Mouse (Mus musculus): ENCODE measurements at regions not wholly inside any gene's neighbourhood (a gene's known extent, or its start where the extent isn't known, plus 50 kb on each side); places are given as distances from the start of the nearest gene placed in this dataset.

DNA sequence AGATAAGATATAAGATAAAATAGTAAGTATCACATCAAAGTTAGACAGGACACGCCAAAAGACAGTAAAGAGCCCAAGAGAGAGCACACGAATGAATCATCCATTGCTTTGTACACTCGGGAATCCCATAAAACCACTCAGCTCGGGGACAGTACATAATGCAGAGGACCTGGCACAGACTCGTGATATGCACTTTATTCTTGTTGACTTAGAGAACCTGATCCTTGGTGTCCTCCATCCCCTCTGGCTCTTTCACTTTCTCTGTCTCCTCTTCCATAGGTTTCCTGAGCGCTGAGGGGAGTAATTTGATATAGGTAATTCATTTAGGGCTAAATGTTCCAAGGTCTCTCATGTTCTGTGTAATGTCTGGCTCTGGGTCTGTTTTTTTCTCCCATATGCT lies 83.3 kb upstream of the Mtap start:
- TF ChIP-seq EP300 (IDR thresholded peaks at IDR 0.05; ENCODE audit: low read depth), result no peak
- no peak for TF ChIP-seq CTCF (IDR thresholded peaks at IDR 0.05; ENCODE audit: low read depth)
- no peaks in the 10 kb centered on the region for H3K36me3 ChIP-seq (replicated peaks; ENCODE audit: control insufficient read depth, insufficient read depth, low read depth)
- no peak overlapping the region for H3K4me3 ChIP-seq (ENCODE audit: insufficient read depth in 1 of 2, low read depth in 2 of 2, low read length in 2 of 2)
- H3K4me1 ChIP-seq (replicated peaks; ENCODE audit: control insufficient read depth in 2 of 2, insufficient read depth in 2 of 2, low read length in 1 of 2), result peaks cover 0 to 4% of the 10 kb centered on the region in 2 experiments; a peak in 1 of 4 replicates
- no peak for ATAC-seq (ENCODE audit: insufficient read depth)
- H3K27me3 ChIP-seq (ENCODE audit: control insufficient read depth, insufficient read depth, low read length), result no peaks in the 10 kb centered on the region
- no peak overlapping the region for H3K4me2 ChIP-seq (ENCODE audit: low read depth)
- 50% methylated on average over 6 of the region's 6 CpGs for WGBS (ENCODE audit: insufficient replicate concordance)
- H3K9me3 ChIP-seq (ENCODE audit: control insufficient read depth, low read length), result no peaks in the 10 kb centered on the region
- no peak for DNase-seq (ENCODE audit: low read depth in 3 of 3, low spot score in 3 of 3)
- H3K9ac ChIP-seq (replicated peaks), result no peak overlapping the region
- no peak overlapping the region for H3K27ac ChIP-seq

DNA sequence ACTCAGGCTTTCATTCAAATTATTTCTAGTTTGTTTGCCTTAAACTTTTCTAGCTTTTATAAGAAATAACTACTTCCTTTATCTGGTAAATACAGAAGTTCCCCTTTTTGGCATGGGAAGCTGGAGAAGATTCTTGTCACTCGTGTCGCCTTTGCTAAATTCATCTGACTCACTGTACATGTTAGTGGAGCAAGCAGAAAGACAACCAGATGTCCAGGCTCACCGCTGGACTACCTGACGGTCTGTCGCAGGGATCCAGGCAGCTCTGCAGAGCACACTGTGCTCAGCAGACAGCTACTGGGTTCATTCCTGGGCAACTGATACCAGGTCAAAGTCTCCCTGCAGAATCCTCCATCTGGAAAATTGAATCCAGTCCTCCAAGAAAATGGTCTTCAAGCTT lies 85.0 kb upstream of the Mtap start:
- H3K9me3 ChIP-seq (ENCODE audit: control insufficient read depth, low read length), result no peaks in the 10 kb centered on the region
- no peak overlapping the region for H3K27ac ChIP-seq
- no peak overlapping the region for H3K4me3 ChIP-seq (ENCODE audit: insufficient read depth in 1 of 2, low read depth in 2 of 2, low read length in 2 of 2)
- peaks cover 0 to 2% of the 10 kb centered on the region in 2 experiments; a peak in 1 of 4 replicates for H3K4me1 ChIP-seq (replicated peaks; ENCODE audit: control insufficient read depth in 2 of 2, insufficient read depth in 2 of 2, low read length in 1 of 2)
- H3K36me3 ChIP-seq (replicated peaks; ENCODE audit: control insufficient read depth, insufficient read depth, low read depth), result no peaks in the 10 kb centered on the region
- DNase-seq (ENCODE audit: low read depth in 3 of 3, low spot score in 3 of 3) (no peak), ATAC-seq (ENCODE audit: insufficient read depth) (no peak)
- WGBS (ENCODE audit: insufficient replicate concordance), result 13% methylated on average over 5 of the region's 5 CpGs
- no peak overlapping the region for H3K4me2 ChIP-seq (ENCODE audit: low read depth)
- H3K27me3 ChIP-seq (ENCODE audit: control insufficient read depth, insufficient read depth, low read length), result no peaks in the 10 kb centered on the region
- H3K9ac ChIP-seq (replicated peaks), result no peak overlapping the region
- no peak for TF ChIP-seq EP300 (IDR thresholded peaks at IDR 0.05; ENCODE audit: low read depth)
- TF ChIP-seq CTCF (IDR thresholded peaks at IDR 0.05; ENCODE audit: low read depth), result no peak

DNA sequence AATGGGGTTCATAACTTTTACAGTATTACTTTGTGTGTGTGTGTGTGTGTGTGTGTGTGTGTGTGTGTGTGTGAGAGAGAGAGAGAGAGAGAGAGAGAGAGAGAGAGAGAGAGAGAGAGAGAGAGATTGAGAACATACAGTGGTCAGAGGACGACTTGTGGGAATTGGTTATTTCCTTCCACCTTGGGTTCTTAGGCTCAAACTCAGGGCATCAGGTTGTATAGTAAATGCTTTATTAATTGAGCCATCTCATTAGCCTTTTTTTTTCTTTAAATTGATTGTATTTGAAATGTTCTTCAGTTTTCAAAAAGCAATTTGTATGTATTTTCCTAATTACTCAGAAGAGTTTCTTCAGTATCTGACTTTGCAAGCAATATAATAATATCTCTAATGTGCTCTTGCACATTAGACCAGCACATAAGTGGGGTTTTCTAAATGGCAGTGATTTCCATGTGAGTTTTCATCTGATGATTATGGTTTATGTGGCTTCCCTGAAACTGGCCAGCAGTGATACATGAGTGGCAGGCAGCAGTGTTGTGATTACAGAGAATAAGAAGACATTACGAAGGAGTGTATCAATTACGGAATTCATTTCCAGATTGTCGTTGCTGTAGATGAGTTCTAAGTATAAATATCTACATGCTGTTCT lies 86.2 kb upstream of the Mtap start:
- H3K4me3 ChIP-seq (ENCODE audit: insufficient read depth in 1 of 2, low read depth in 2 of 2, low read length in 2 of 2), result no peak overlapping the region
- no peaks in the 10 kb centered on the region for H3K27me3 ChIP-seq (ENCODE audit: control insufficient read depth, insufficient read depth, low read length)
- no peak overlapping the region for H3K9ac ChIP-seq (replicated peaks)
- TF ChIP-seq CTCF (IDR thresholded peaks at IDR 0.05; ENCODE audit: low read depth) (no peak), EP300 (IDR thresholded peaks at IDR 0.05; ENCODE audit: low read depth) (no peak)
- no peak overlapping the region for H3K4me2 ChIP-seq (ENCODE audit: low read depth)
- 44% methylated on average over 4 of the region's 4 CpGs for WGBS (ENCODE audit: insufficient replicate concordance)
- H3K36me3 ChIP-seq (replicated peaks; ENCODE audit: control insufficient read depth, insufficient read depth, low read depth), result no peaks in the 10 kb centered on the region
- DNase-seq (ENCODE audit: low read depth in 3 of 3, low spot score in 3 of 3), result no peak
- no peaks in the 10 kb centered on the region for H3K9me3 ChIP-seq (ENCODE audit: control insufficient read depth, low read length)
- no peak for ATAC-seq (ENCODE audit: insufficient read depth)
- H3K27ac ChIP-seq, result no peak overlapping the region
- no peaks in the 10 kb centered on the region for H3K4me1 ChIP-seq (replicated peaks; ENCODE audit: control insufficient read depth in 2 of 2, insufficient read depth in 2 of 2, low read length in 1 of 2)

DNA sequence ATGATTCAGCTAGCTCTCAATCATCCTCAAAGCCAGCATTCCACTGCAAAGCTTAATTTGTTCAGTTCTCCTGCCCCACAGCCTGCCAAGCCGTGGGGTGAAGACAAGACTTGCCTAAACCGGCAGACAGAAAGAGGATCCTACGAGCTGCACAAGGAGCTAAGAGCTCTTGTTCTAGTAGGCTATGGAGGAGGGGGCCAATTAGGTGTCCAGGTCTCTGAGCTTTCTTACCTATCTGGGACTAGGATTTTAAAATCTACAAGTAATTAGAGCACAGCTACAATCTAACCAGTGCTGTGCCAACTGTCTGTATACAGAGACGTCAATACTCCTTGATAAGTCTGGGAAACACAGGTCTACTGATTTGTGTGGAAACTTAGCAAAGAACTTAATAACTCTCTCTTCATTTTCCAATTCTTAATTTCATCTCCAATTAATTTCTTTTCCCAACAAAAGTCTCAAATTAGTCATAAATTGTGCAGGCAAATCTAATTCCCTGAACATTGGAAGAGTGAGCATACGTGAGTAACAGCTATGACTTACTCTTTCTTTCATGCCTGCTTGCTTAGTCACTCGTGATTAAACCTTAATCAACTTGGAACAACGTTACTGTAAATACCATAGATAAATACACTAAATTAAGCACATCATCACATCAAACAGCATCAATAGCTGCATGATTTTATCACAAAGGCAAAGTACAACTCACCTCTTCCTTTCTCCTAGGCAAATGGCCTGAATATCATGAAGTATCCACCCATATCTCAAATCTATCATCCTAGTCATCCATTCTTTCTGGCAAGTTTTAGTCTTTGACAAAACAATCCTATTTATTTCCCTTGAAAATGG lies 87.1 kb upstream of the Mtap start:
- no peak overlapping the region for H3K4me3 ChIP-seq (ENCODE audit: insufficient read depth in 1 of 2, low read depth in 2 of 2, low read length in 2 of 2)
- peaks cover 0 to under 1% of the 10 kb centered on the region in 2 experiments; a peak in 1 of 4 replicates for H3K4me1 ChIP-seq (replicated peaks; ENCODE audit: control insufficient read depth in 2 of 2, insufficient read depth in 2 of 2, low read length in 1 of 2)
- DNase-seq (ENCODE audit: low read depth in 3 of 3, low spot score in 3 of 3) (no peak), ATAC-seq (ENCODE audit: insufficient read depth) (no peak)
- H3K36me3 ChIP-seq (replicated peaks; ENCODE audit: control insufficient read depth, insufficient read depth, low read depth), result no peaks in the 10 kb centered on the region
- no peaks in the 10 kb centered on the region for H3K27me3 ChIP-seq (ENCODE audit: control insufficient read depth, insufficient read depth, low read length)
- 31% methylated on average over 7 of the region's 7 CpGs for WGBS (ENCODE audit: insufficient replicate concordance)
- no peak overlapping the region for H3K9ac ChIP-seq (replicated peaks)
- H3K9me3 ChIP-seq (ENCODE audit: control insufficient read depth, low read length), result no peaks in the 10 kb centered on the region
- TF ChIP-seq EP300 (IDR thresholded peaks at IDR 0.05; ENCODE audit: low read depth) (no peak), CTCF (IDR thresholded peaks at IDR 0.05; ENCODE audit: low read depth) (no peak)
- H3K27ac ChIP-seq, result no peak overlapping the region
- no peak overlapping the region for H3K4me2 ChIP-seq (ENCODE audit: low read depth)

DNA sequence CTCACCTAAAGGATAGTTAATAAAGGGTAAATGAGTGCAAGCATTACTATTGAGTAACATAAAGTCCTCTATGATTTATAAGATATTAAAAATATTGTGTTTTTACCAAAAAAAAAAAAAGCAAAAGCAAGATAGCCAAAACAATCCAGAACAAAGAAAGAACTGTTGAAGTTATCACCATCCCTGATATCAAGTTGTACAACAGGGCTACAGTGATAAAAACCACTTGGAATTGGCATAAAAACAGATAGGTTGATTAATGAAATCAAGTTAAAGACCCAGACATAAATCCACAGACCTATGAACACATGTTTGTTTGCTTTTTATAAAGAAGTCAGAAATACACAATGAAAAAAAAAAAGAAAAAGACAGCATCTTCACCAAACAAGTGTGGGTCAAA lies 92.4 kb upstream of the Mtap start:
- H3K4me1 ChIP-seq (replicated peaks; ENCODE audit: control insufficient read depth in 2 of 2, insufficient read depth in 2 of 2, low read length in 1 of 2), result peaks cover 2 to 8% of the 10 kb centered on the region in 2 experiments; a peak in 2 of 4 replicates
- ATAC-seq (ENCODE audit: insufficient read depth) (no peak), DNase-seq (ENCODE audit: low read depth in 3 of 3, low spot score in 3 of 3) (no peak)
- no peak overlapping the region for H3K4me3 ChIP-seq (ENCODE audit: insufficient read depth in 1 of 2, low read depth in 2 of 2, low read length in 2 of 2)
- H3K27me3 ChIP-seq (ENCODE audit: control insufficient read depth, insufficient read depth, low read length), result no peaks in the 10 kb centered on the region
- H3K36me3 ChIP-seq (replicated peaks; ENCODE audit: control insufficient read depth, insufficient read depth, low read depth), result no peaks in the 10 kb centered on the region
- H3K27ac ChIP-seq, result no peak overlapping the region
- H3K4me2 ChIP-seq (ENCODE audit: low read depth), result no peak overlapping the region
- TF ChIP-seq EP300 (IDR thresholded peaks at IDR 0.05; ENCODE audit: low read depth), result no peak
- H3K9me3 ChIP-seq (ENCODE audit: control insufficient read depth, low read length), result no peaks in the 10 kb centered on the region
- no peak overlapping the region for H3K9ac ChIP-seq (replicated peaks)
